Mouse (Mus musculus) liver, embryonic 14.5 days (tissue): ENCODE measurements around the gene Rab34. TPM values are rescaled to one million over a fixed set of nuclear protein-coding genes. Genes with fewer than 3 reads are reported as not detected.

Experiments used
- ATAC-seq: fragments of 200-750 bp; cut with Nextera tagmentation; 2 replicates; pipeline ENCODE4 v1.8.0; 2017; ENCODE audit warnings: moderate number of reproducible peaks, mild to moderate bottlenecking, moderate library complexity; ENCODE audit not compliant: insufficient read depth
- DNase-seq, 3 experiments: peaks; one replicate each; pipeline ENCODE4 v3.0.0-alpha.2; 2012 to 2013; ENCODE audit warnings: low read depth in 3 of 3, low spot score in 3 of 3
- H3K27ac ChIP-seq: fragments of 300-500 bp; sonication (generic); 2 replicates; pipeline ENCODE4 v1.5.1; 2014; ENCODE audit warnings: moderate library complexity, mild to moderate bottlenecking, control low read depth, inconsistent platforms
- H3K27me3 ChIP-seq: fragments of 300-500 bp; sonication (generic); 2 replicates; pipeline ENCODE4 v1.6.1; 2014; ENCODE audit warnings: mild to moderate bottlenecking, low read length, moderate library complexity; ENCODE audit not compliant: control insufficient read depth, insufficient read depth
- H3K36me3 ChIP-seq: fragments of 300-500 bp; sonication (generic); replicated peaks from 2 replicates; pipeline ENCODE4 v1.6.1; 2014; ENCODE audit warnings: low read depth; ENCODE audit not compliant: control insufficient read depth, insufficient read depth
- H3K4me1 ChIP-seq, 2 experiments: fragments of 200-500 bp in 1 of 2; fragments of 300-500 bp in 1 of 2; sonication (generic) in 1 of 2; replicated peaks; 2 replicates each; pipeline ENCODE4 v1.6.1; 2012 to 2014; ENCODE audit warnings: antibody characterized with exemption in 1 of 2, inconsistent platforms in 1 of 2, low read length in 1 of 2; ENCODE audit not compliant: control insufficient read depth in 2 of 2, insufficient read depth in 2 of 2
- H3K4me2 ChIP-seq: fragments of 300-500 bp; sonication (generic); 2 replicates; pipeline ENCODE4 v1.6.1; 2014; ENCODE audit warnings: low read depth, mild to moderate bottlenecking, control low read depth, moderate library complexity
- H3K4me3 ChIP-seq, 2 experiments: fragments of 200-500 bp in 1 of 2; fragments of 300-500 bp in 1 of 2; sonication (generic) in 1 of 2; 2 replicates each; pipeline ENCODE4 v1.5.1; 2012 to 2014; ENCODE audit warnings: low read depth in 2 of 2, low read length in 2 of 2, mild to moderate bottlenecking in 2 of 2, control low read depth in 1 of 2, inconsistent platforms in 1 of 2, moderate library complexity in 1 of 2; ENCODE audit not compliant: insufficient read depth in 1 of 2
- H3K9ac ChIP-seq: fragments of 300-500 bp; sonication (generic); replicated peaks from 2 replicates; pipeline ENCODE4 v1.6.1; 2014; ENCODE audit warnings: mild to moderate bottlenecking, control low read depth, moderate library complexity
- H3K9me3 ChIP-seq: fragments of 300-500 bp; sonication (generic); 2 replicates; pipeline ENCODE4 v1.6.1; 2016; ENCODE audit warnings: low read length, mixed read lengths; ENCODE audit not compliant: control insufficient read depth
- CTCF ChIP-seq: IDR thresholded peaks from 2 replicates; pipeline ENCODE4 v1.5.1; 2016; ENCODE audit warnings: antibody characterized with exemption, low read depth, control low read depth
- EP300 ChIP-seq: IDR thresholded peaks from 2 replicates; pipeline ENCODE4 v1.6.1; 2016; ENCODE audit warnings: antibody characterized with exemption, low read depth
- WGBS: fragments of 180-500 bp; shearing (Covaris S2); extraction: QIAGEN DNeasy Blood & Tissue Kit; methylation state at CpG from one replicate; pipeline ENCODE4 v1.1.7; 2014; ENCODE audit not compliant: insufficient replicate concordance; 5-methylcytosine and 5-hydroxymethylcytosine counted together
- polyA plus RNA-seq, 2 experiments: library from polyadenylated mRNA; depleted of rRNA in 1 of 2; stranded (reverse) in 1 of 2; unstranded in 1 of 2; fragments of >200 nt; fragmentation: Nextera tagmentation in 1 of 2; extraction: Ambion mirVana in 1 of 2; gene quantifications; 2 replicates each; pipeline versions ENCODE4 v1.2.1 to v1.2.3; 2012 to 2014

Gene Rab34
- polyA plus RNA-seq, 2 experiments = 7.1 to 11.3 TPM

DNA sequence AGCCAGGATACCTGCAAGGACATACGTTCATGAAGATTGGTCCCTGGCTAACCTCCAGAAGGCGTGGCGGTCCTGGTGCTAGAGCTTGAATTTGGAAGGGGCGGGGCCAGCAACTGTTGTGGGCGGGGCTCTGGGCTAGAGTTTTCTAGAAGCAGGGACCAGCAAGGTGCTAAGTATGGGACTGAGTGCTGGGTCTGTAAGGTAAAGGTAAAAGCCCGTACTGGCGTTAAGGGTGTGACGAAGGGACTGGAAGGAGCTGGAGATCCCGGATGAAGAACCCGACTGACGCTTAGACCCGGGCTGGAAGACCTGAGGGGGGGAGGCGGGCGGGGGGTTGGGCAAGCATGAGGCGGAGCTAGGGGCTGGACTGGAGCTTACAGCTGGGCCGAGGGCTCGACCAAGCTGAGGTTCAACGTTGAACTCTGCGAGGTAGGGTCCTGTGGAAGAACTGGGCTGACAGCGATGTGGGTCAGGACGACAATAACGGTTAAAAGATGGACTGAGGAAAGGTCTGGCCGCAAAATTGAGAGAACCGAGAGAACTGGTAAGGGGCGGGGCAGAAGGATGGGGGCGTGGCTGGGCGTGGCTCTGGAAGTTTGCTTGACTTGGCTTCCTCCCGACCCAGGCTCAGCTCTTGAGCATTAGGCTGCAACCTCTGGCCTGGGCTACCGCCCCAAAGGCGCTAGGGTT lies 6.3 kb downstream of the Rab34 start:
- H3K27me3 ChIP-seq = peaks cover 19% of the 10 kb centered on the region
- no peaks in the 10 kb centered on the region for H3K36me3 ChIP-seq
- peak overlapping the region; percentile 23; the same call in 1 of the 2 replicates for H3K9ac ChIP-seq
- no peak overlapping the region for H3K27ac ChIP-seq
- peaks cover 0 to 3% of the 10 kb centered on the region in 2 experiments; a peak in 2 of 4 replicates for H3K4me1 ChIP-seq
- no peaks in the 10 kb centered on the region for H3K9me3 ChIP-seq
- ATAC-seq (peak; percentile 82), DNase-seq (peak in 2 of 3 experiments; percentile 60 to 67)
- no peak for TF ChIP-seq EP300
- no peak for TF ChIP-seq CTCF
- H3K4me2 ChIP-seq = peak overlapping the region; percentile 75
- peak overlapping the region; percentile 56 to 88 for H3K4me3 ChIP-seq
- 1% methylated on average over 30 of the region's 30 CpGs for WGBS

DNA sequence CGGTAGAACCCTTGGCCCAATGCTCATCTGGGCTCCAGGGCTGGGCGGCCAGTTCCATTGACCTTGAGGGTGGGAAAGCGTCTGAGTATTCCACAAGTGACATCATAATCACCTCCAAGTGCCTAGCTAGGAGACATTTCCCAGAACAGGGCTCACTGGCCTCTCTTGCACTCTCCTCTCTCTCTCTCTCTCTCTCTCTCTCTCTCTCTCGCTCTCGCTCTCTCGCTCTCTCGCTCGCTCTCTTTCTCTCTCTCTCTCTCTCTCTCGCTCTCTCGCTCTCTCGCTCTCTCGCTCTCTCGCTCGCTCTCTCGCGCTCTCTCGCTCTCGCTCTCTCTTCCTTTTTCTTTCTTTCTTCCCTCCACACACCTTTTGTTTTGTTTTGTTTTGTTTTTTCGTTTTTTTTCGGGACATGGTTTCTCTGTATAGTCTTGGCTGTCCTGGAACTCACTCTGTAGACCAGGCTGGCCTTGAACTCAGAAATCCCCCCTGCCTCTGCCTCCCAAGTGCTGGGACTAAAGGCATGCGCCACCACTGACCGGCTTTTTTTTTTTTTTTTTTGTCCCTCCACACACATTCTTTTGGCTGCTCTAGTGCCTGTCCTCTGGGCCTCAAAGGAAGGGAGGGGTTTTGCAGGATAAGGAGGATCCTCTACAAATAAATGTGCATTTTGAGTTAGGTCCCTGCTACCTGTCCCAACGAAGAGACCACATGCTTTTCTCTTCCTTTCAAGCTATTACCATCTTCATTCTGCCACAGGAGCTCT lies 7.1 kb downstream of the Rab34 start:
- Histone ChIP-seq H3K9me3 (no peaks in the 10 kb centered on the region), H3K36me3 (no peaks in the 10 kb centered on the region), H3K4me1 (peaks cover 0 to 3% of the 10 kb centered on the region in 2 experiments; a peak in 2 of 4 replicates), H3K4me3 (peak overlapping the region; percentile 56 to 88), H3K27ac (no peak overlapping the region), H3K27me3 (peaks cover 12% of the 10 kb centered on the region), H3K4me2 (peak overlapping the region; percentile 75), H3K9ac (no peak overlapping the region)
- ATAC-seq (no peak), DNase-seq (no peak)
- WGBS = 59% methylated on average over 23 of the region's 23 CpGs
- TF ChIP-seq EP300 = no peak
- no peak for TF ChIP-seq CTCF

DNA sequence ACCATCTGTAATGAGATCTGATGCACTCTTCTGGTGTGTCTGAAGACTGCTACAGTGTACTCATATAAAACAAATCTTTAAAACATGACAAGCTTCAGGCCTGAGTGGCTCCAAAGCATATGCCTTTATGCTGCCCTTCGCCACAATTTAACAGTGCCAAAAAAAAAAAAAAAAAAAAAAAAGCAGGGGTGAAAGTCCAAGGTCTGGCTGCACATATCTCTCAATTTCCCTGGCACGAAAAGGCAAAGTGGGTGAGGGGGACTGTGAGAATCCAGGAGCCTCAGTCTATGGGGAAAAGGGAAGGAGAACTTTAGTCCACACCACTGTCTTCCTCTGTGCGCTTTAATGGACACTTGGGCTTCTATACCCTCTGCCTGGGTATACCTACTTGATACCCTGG lies 14.1 kb downstream of the Rab34 start:
- DNase-seq (no peak), ATAC-seq (no peak)
- TF ChIP-seq EP300 (no peak), CTCF (no peak)
- Histone ChIP-seq H3K9me3 (no peaks in the 10 kb centered on the region), H3K4me1 (no peaks in the 10 kb centered on the region), H3K36me3 (peaks cover 11% of the 10 kb centered on the region), H3K27me3 (no peaks in the 10 kb centered on the region), H3K27ac (no peak overlapping the region), H3K9ac (no peak overlapping the region), H3K4me3 (no peak overlapping the region), H3K4me2 (no peak overlapping the region)
- WGBS = 64% methylated on average over 3 of the region's 3 CpGs

DNA sequence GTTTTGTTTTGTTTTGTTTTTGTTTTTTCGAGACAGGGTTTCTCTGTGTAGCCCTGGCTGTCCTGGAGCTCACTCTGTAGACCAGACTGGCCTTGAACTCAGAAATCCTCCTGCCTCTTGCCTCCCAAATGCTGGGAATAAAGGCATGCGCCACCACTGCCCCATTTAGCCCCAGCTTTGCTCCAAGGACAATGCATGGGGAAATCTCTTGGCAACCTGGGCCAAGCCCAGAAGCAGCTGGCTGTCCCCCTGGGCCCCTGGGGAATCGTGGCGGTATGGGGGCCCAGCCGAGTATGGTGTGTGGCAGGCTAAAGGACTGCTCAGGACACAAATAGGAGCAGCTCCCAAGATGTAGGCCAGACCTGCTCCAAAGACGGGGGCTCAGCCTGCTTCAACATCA lies 16.1 kb downstream of the Rab34 start:
- H3K9ac ChIP-seq = no peak overlapping the region
- TF ChIP-seq CTCF = 0 out of 2 replicates have a peak, but pooled peaks have one; percentile 1
- no peak for TF ChIP-seq EP300
- H3K27ac ChIP-seq = no peak overlapping the region
- WGBS = 80% methylated on average over 6 of the region's 6 CpGs
- no peaks in the 10 kb centered on the region for H3K27me3 ChIP-seq
- H3K36me3 ChIP-seq = peaks cover 23% of the 10 kb centered on the region
- no peak overlapping the region for H3K4me3 ChIP-seq
- ATAC-seq (no peak), DNase-seq (no peak)
- no peaks in the 10 kb centered on the region for H3K4me1 ChIP-seq
- H3K9me3 ChIP-seq = no peaks in the 10 kb centered on the region
- H3K4me2 ChIP-seq = no peak overlapping the region
